10 mouse cellular contexts compared by ENCODE assay signal in genomic region chr19:56255506-56255905, GRCm38 (mm10). TPM values are rescaled to one million over a fixed set of nuclear protein-coding genes. Genes with fewer than 3 reads are reported as not detected.
A peak's percentile ranks its signal among the peaks of the same experiment; 100 is the strongest.
DNase-seq lines count a peak whose midpoint lies in the region; ATAC-seq and TF ChIP-seq lines count a peak whose summit lies in the region.
"Had no signal": no experiment of that assay in that cellular context is flagged by ENCODE, and none has a peak within 500 bp of the region (broad histone marks: within the 10 kb centered on the region; RNA-seq: fewer than 3 reads in every experiment).

No protein-coding gene starts in this region.

- intact Hi-C loops in left cerebral cortex, postnatal 14 days (cut with DNase I) = loop anchor here (2.0 kb wide), 1 partner anchor 919 kb away; no protein-coding TSS in a partner anchor
- intact Hi-C loops in left cerebral cortex, postnatal 4 days (cut with DNase I) = loop anchor here (10.0 kb wide), 1 partner anchor 921 kb away; no protein-coding TSS in a partner anchor

- TF ChIP-seq CTCF in stomach, postnatal 0 days (IDR thresholded peaks at IDR 0.05; ENCODE audit: low read depth) = peak; percentile 97

- no peaks in the 10 kb centered on the region for H3K9me3 ChIP-seq in embryonic facial prominence, embryonic 11.5 days (replicated peaks; ENCODE audit: control insufficient read depth, low read length)
- H3K9me3 ChIP-seq in embryonic facial prominence, embryonic 10.5 days = no peaks in the 10 kb centered on the region
- H3K9me3 ChIP-seq in stomach, postnatal 0 days (ENCODE audit: control insufficient read depth, low read length) = no peaks in the 10 kb centered on the region
- H3K9me3 ChIP-seq: hindbrain, embryonic 15.5 days; neural tube, embryonic 12.5 days had no signal

- no peak overlapping the region for H3K4me3 ChIP-seq in embryonic facial prominence, embryonic 11.5 days (ENCODE audit: low read depth, low read length)
- no peak overlapping the region for H3K4me3 ChIP-seq in embryonic facial prominence, embryonic 10.5 days
- no peak overlapping the region for H3K4me3 ChIP-seq in stomach, postnatal 0 days (ENCODE audit: low read depth, low read length)
- H3K4me3 ChIP-seq: hindbrain, embryonic 15.5 days; neural tube, embryonic 12.5 days had no signal

- DNase-seq in embryonic facial prominence, embryonic 11.5 days (ENCODE audit: low spot score) = peak; percentile 85
- DNase-seq in embryonic facial prominence, embryonic 10.5 days (ENCODE audit: low spot score) = no peak
- peak; percentile 53 to 64 for DNase-seq in left cerebral cortex, postnatal 14 days (ENCODE audit: low spot score in 2 of 2)
- DNase-seq in left cerebral cortex, postnatal 4 days = no peak
- peak; percentile 85 for DNase-seq in NIH3T3 (ENCODE audit: low read depth)
- DNase-seq in induced T-regulatory cell, adult 2 months (ENCODE audit: low read depth) = peak; percentile 62
- no peak for DNase-seq in stomach, postnatal 0 days (ENCODE audit: low spot score)

- H3K36me3 ChIP-seq in embryonic facial prominence, embryonic 11.5 days (replicated peaks; ENCODE audit: control insufficient read depth, insufficient read depth, low read depth, low read length) = no peaks in the 10 kb centered on the region
- no peaks in the 10 kb centered on the region for H3K36me3 ChIP-seq in embryonic facial prominence, embryonic 10.5 days (replicated peaks)
- H3K36me3 ChIP-seq in stomach, postnatal 0 days (ENCODE audit: control insufficient read depth, insufficient read depth, low read length) = no peaks in the 10 kb centered on the region
- H3K36me3 ChIP-seq: hindbrain, embryonic 15.5 days; neural tube, embryonic 12.5 days had no signal

- no peaks in the 10 kb centered on the region for H3K4me1 ChIP-seq in embryonic facial prominence, embryonic 11.5 days (ENCODE audit: control insufficient read depth, insufficient read depth, low read length)
- H3K4me1 ChIP-seq in embryonic facial prominence, embryonic 10.5 days = peaks cover 12% of the 10 kb centered on the region
- 0 out of 2 replicates have a peak, but pooled peaks cover 3% of the 10 kb centered on the region for H3K4me1 ChIP-seq in stomach, postnatal 0 days (replicated peaks; ENCODE audit: control insufficient read depth, insufficient read depth)
- H3K4me1 ChIP-seq: hindbrain, embryonic 15.5 days had no signal

- 32% methylated on average over 3 of the region's 3 CpGs for WGBS in embryonic facial prominence, embryonic 11.5 days
- WGBS in embryonic facial prominence, embryonic 10.5 days = 35% methylated on average over 3 of the region's 3 CpGs
- WGBS in stomach, postnatal 0 days = 16% methylated on average over 3 of the region's 3 CpGs

- no peak for TF ChIP-seq EP300 in stomach, postnatal 0 days (optimal IDR thresholded peaks at IDR 0.05)

- H3K4me2 ChIP-seq in embryonic facial prominence, embryonic 11.5 days (ENCODE audit: low read depth, low read length) = no peak overlapping the region
- no peak overlapping the region for H3K4me2 ChIP-seq in stomach, postnatal 0 days (replicated peaks; ENCODE audit: low read depth)
- H3K4me2 ChIP-seq: hindbrain, embryonic 15.5 days; neural tube, embryonic 12.5 days had no signal

- H3K9ac ChIP-seq in embryonic facial prominence, embryonic 11.5 days (replicated peaks; ENCODE audit: low read length) = no peak overlapping the region
- no peak overlapping the region for H3K9ac ChIP-seq in stomach, postnatal 0 days (ENCODE audit: low read length)
- H3K9ac ChIP-seq: hindbrain, embryonic 15.5 days; neural tube, embryonic 12.5 days had no signal

- no peak for ATAC-seq in embryonic facial prominence, embryonic 11.5 days (replicated peaks; ENCODE audit: insufficient number of reproducible peaks, low FRiP score, low TSS enrichment, low read depth)
- no peak for ATAC-seq in stomach, postnatal 0 days (ENCODE audit: low FRiP score, low TSS enrichment)
- ATAC-seq in megakaryocyte-erythroid progenitor cell, adult 5-6 weeks (replicated peaks; ENCODE audit: low FRiP score, low TSS enrichment, poor library complexity, severe bottlenecking) = no peak

- H3K27me3 ChIP-seq in embryonic facial prominence, embryonic 11.5 days (ENCODE audit: control insufficient read depth, insufficient read depth, low read length) = no peaks in the 10 kb centered on the region
- H3K27me3 ChIP-seq in embryonic facial prominence, embryonic 10.5 days (replicated peaks; ENCODE audit: low read depth, poor library complexity, severe bottlenecking) = peaks cover 24% of the 10 kb centered on the region
- no peaks in the 10 kb centered on the region for H3K27me3 ChIP-seq in stomach, postnatal 0 days (ENCODE audit: control insufficient read depth, insufficient read depth, low read length)

- no peak overlapping the region for H3K27ac ChIP-seq in embryonic facial prominence, embryonic 11.5 days (replicated peaks; ENCODE audit: low read depth, low read length)
- H3K27ac ChIP-seq in embryonic facial prominence, embryonic 10.5 days (replicated peaks) = no peak overlapping the region
- no peak overlapping the region for H3K27ac ChIP-seq in stomach, postnatal 0 days (replicated peaks)
- H3K27ac ChIP-seq: hindbrain, embryonic 15.5 days; neural tube, embryonic 12.5 days had no signal

RNA-seq across cellular contexts. Expression of gene Habp2, which starts 31.4 kb away (rescaled TPM):
- not detected in 2 replicates for polyA plus RNA-seq in embryonic facial prominence, embryonic 11.5 days (2014; fragmentation: Nextera tagmentation; extraction: Ambion mirVana)
- polyA plus RNA-seq in embryonic facial prominence, embryonic 10.5 days (2016; fragmentation: Nextera tagmentation; extraction: Ambion mirVana) = not detected in 2 replicates
- not detected for total RNA-seq in left cerebral cortex, postnatal 14 days (2021)
- total RNA-seq in left cerebral cortex, postnatal 4 days (2021) = not detected
- polyA plus RNA-seq in stomach, postnatal 0 days (2015; fragmentation: Nextera tagmentation; extraction: Ambion mirVana) = 28.9 and 29.1 TPM in 2 replicates
- total RNA-seq in megakaryocyte-erythroid progenitor cell, adult 5-6 weeks (2014; fragmentation: Nextera tagmentation) = not detected in 2 replicates
- not detected in 2 replicates for total RNA-seq in megakaryocyte-erythroid progenitor cell, adult 5-6 weeks (2017)
- polyA plus RNA-seq: neural tube, embryonic 12.5 days had no signal

Comparison
In these comparisons a context has a peak if more than half of its experiments do, and no peak if none do; other contexts are left out.
1. DNase-seq: peak in embryonic facial prominence, embryonic 11.5 days (single experiment), left cerebral cortex, postnatal 14 days (2 of 2), NIH3T3 (single experiment) and induced T-regulatory cell, adult 2 months (single experiment); none in embryonic facial prominence, embryonic 10.5 days (single experiment), left cerebral cortex, postnatal 4 days (single experiment) and stomach, postnatal 0 days (single experiment).